Mouse (Mus musculus): ENCODE results near the gene Obsl1. TPM values are rescaled to one million over a fixed set of nuclear protein-coding genes. Genes with fewer than 3 reads are reported as not detected.

Obsl1 gene
- polyA plus RNA-seq, 1 experiment: 3.3 TPM

GRCm38 (mm10) chr1:75521321-75522031, 15.2 kb upstream of the Obsl1 start, which contains the start of gene Stk11ip:
Gene Stk11ip, plus strand, starts transcription at chr1:75521529.
- peak; percentile 75 for DNase-seq (ENCODE audit: low read depth, low spot score)
- WGBS: under 1% methylated on average over 46 of the region's 46 CpGs

GRCm38 (mm10) chr1:75519576-75519975, 13.3 kb upstream of the Obsl1 start:
- WGBS: 39% methylated on average over 5 of the region's 5 CpGs
- no peak for DNase-seq (ENCODE audit: low read depth, low spot score)

- 92% methylated on average over 4 of the region's 4 CpGs for WGBS
- DNase-seq (ENCODE audit: low read depth, low spot score): no peak
These were observed 12.2 kb upstream of the Obsl1 start for GRCm38 (mm10) chr1:75518427-75518826.

- 28% methylated on average over 4 of the region's 4 CpGs for WGBS
- DNase-seq (ENCODE audit: low read depth, low spot score): no peak
These were observed 11.7 kb upstream of the Obsl1 start for GRCm38 (mm10) chr1:75517984-75518383.

- WGBS: 70% methylated on average over 15 of the region's 15 CpGs
- no peak for DNase-seq (ENCODE audit: low read depth, low spot score)
These were observed 10.6 kb upstream of the Obsl1 start for GRCm38 (mm10) chr1:75516703-75517380.

- DNase-seq (ENCODE audit: low read depth, low spot score): no peak
- 90% methylated on average over 3 of the region's 3 CpGs for whole genome bisulfite sequencing
These were observed 6.3 kb upstream of the Obsl1 start for GRCm38 (mm10) chr1:75512550-75512949.

- 69% methylated on average over 4 of the region's 4 CpGs for WGBS
- no peak for DNase-seq (ENCODE audit: low read depth, low spot score)
These were observed 5.4 kb upstream of the Obsl1 start for GRCm38 (mm10) chr1:75511437-75512210.

GRCm38 (mm10) chr1:75510154-75510553, 3.9 kb upstream of the Obsl1 start:
- DNase-seq (ENCODE audit: low read depth, low spot score): no peak
- WGBS: 69% methylated on average over 5 of the region's 5 CpGs

GRCm38 (mm10) chr1:75509586-75509985, 3.3 kb upstream of the Obsl1 start:
- DNase-seq (ENCODE audit: low read depth, low spot score): no peak
- WGBS: 75% methylated on average over 20 of the region's 20 CpGs

GRCm38 (mm10) chr1:75507006-75507405, 754 bp upstream of the Obsl1 start, which contains the start of gene Inha:
Gene Inha, plus strand, starts transcription at chr1:75507077.
- 77% methylated on average over 10 of the region's 10 CpGs for WGBS

GRCm38 (mm10) chr1:75505159-75505955, 895 bp downstream of the Obsl1 start:
- DNase-seq (ENCODE audit: low read depth, low spot score): no peak
- 1% methylated on average over 84 of the region's 84 CpGs for WGBS

More at GRCm38 (mm10) chr1:75507006-75507405, 754 bp upstream of the Obsl1 start, which contains the start of gene Inha:
- DNase-seq (ENCODE audit: low read depth, low spot score): no peak

- WGBS: 73% methylated on average over 9 of the region's 9 CpGs
- no peak for DNase-seq (ENCODE audit: low read depth, low spot score)
These were observed 1.8 kb downstream of the Obsl1 start for GRCm38 (mm10) chr1:75504256-75505045.

- WGBS: 88% methylated on average over 23 of the region's 23 CpGs
- DNase-seq (ENCODE audit: low read depth, low spot score): no peak
These were observed 2.6 kb downstream of the Obsl1 start for GRCm38 (mm10) chr1:75503651-75503980.

GRCm38 (mm10) chr1:75502945-75503650, 3.2 kb downstream of the Obsl1 start:
- no peak for DNase-seq (ENCODE audit: low read depth, low spot score)
- WGBS: 87% methylated on average over 25 of the region's 25 CpGs

- 94% methylated on average over 9 of the region's 9 CpGs for WGBS
- DNase-seq (ENCODE audit: low read depth, low spot score): no peak
These were observed 4.3 kb downstream of the Obsl1 start for GRCm38 (mm10) chr1:75501905-75502304.

- 72% methylated on average over 7 of the region's 7 CpGs for WGBS
- DNase-seq (ENCODE audit: low read depth, low spot score): no peak
These were observed 6.8 kb downstream of the Obsl1 start for GRCm38 (mm10) chr1:75499441-75499840.

- WGBS: 87% methylated on average over 4 of the region's 4 CpGs
- DNase-seq (ENCODE audit: low read depth, low spot score): no peak
These were observed 7.4 kb downstream of the Obsl1 start for GRCm38 (mm10) chr1:75498897-75499296.

GRCm38 (mm10) chr1:75494878-75495548, 11.2 kb downstream of the Obsl1 start:
- no peak for DNase-seq (ENCODE audit: low read depth, low spot score)
- 50% methylated on average over 12 of the region's 12 CpGs for WGBS
